Mouse (Mus musculus) bone marrow macrophage, adult 2 months (primary cell): ENCODE results near the gene Ubald2. TPM values are rescaled to one million over a fixed set of nuclear protein-coding genes. Genes with fewer than 3 reads are reported as not detected.
"Not testable (repeated sequence)": the region's sequence is repeated elsewhere in the genome, so short reads cannot be mapped to it uniquely, and the experiment has no call there.

Experiments used
- H3K27ac ChIP-seq: 2 replicates; pipeline ENCODE4 v1.5.1; 2012; ENCODE audit warnings: low read depth, low read length; ENCODE audit not compliant: insufficient read depth
- H3K4me1 ChIP-seq: 2 replicates; pipeline ENCODE4 v1.6.1; 2012; ENCODE audit warnings: low read length; ENCODE audit not compliant: control insufficient read depth, insufficient read depth
- H3K4me3 ChIP-seq: 2 replicates; pipeline ENCODE4 v1.5.1; 2012; ENCODE audit warnings: mild to moderate bottlenecking, low read length, moderate library complexity; ENCODE audit not compliant: insufficient read depth
- CTCF ChIP-seq: IDR thresholded peaks from 2 replicates; pipeline ENCODE4 v1.5.1; 2012; ENCODE audit warnings: low read depth, mild to moderate bottlenecking, low read length, moderate library complexity
- POLR2A ChIP-seq: IDR thresholded peaks from 2 replicates; pipeline ENCODE4 v1.6.1; 2012; ENCODE audit warnings: mild to moderate bottlenecking, low read depth, low read length, borderline replicate concordance
- polyA plus RNA-seq: library from polyadenylated mRNA; stranded (reverse); fragments of >200 nt; gene quantifications from 2 replicates; pipeline ENCODE4 v1.2.4, GENCODE M21; 2012; ENCODE audit not compliant: missing spikeins, insufficient read depth, insufficient read length

Ubald2 gene
- polyA plus RNA-seq, 1 experiment, result 152 TPM

GRCm38 (mm10) chr11:116423782-116424620 lies 9.9 kb upstream of the Ubald2 start:
- Histone ChIP-seq H3K27ac (peak overlapping the region; percentile 94), H3K4me1 (peaks cover 36% of the 10 kb centered on the region), H3K4me3 (peak overlapping the region; percentile 33)
- TF ChIP-seq POLR2A (no peak), CTCF (no peak)

DNA sequence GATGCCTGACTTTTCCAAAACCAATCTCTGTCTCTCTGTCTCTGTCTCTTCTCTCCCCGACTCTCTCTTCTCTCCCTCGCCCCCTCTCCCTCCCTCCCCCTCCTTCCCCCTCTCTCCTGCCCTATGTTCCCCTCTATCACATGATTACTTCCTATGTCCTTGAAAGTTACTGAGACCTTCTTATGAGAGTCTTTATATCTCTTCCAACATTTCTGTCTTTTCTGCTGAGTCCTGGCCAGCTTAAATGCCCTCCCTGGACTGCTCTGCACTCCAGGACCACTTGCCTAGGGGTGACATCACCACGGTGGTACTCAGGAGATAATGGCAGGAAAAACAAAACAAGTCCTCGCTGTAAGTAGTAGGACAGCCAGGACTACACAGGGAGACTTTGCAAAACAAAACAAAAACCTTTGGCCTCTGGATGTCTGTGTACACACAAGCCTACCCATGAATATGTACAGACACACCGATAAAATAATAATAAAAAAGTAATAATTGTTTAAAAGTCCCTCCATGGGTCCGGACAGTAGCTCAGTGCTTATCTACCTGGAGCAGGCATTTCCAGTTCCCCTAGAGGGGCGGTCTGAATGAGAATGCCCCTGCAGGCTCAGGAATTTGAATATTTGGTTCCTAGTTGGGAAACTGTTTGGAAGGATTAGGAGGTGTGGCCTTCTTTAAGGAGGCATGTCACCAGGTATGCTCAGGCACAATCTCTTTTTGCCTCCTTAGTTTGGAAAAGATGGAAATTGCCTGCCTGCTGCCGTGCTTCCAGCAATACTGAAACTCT lies 9.1 kb upstream of the Ubald2 start:
- Histone ChIP-seq H3K4me1 (peaks cover 43% of the 10 kb centered on the region), H3K4me3 (peak overlapping the region; percentile 33), H3K27ac (peak overlapping the region; percentile 94)

GRCm38 (mm10) chr11:116426328-116426727 lies 7.6 kb upstream of the Ubald2 start:
- H3K4me1 ChIP-seq, result peaks cover 43% of the 10 kb centered on the region
- not testable (repeated sequence) for H3K4me3 ChIP-seq

More for the DNA sequence above, 9.1 kb upstream of the Ubald2 start:
- TF ChIP-seq POLR2A (no peak), CTCF (no peak)

DNA sequence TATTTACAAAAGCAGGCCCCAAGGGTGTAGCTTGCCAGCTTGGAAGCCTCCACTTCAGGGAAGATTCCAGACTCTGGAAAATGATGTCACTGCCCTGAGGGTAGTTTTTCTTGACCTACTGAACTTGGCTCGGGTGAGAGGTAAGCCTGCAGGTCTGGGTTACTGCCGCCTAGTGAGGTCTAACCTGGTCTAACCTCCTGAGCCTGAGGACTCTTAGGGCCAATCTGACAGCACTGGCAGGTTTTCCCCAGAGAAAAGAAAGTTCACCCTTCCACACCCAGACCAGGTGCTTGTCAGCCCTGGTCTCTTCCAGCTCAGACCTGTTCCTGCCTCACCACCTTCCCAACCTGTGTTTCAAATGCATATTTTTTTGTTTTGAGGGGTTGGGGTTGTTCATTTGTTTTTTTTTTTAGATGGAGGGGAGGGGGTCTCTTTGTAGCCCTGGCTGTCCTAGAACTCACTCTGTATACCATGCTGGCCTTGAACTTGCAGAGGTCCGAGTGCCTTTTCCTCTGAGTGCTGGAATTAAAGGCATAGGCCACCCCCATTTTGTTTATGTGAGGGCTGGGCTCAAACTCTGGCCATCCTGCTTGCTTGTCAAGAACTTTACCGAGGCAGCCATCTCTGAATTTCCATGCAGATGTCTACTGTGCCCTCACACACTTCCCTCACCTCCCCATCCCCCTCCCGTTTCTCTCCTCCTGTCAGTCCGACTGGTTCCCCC lies 6.9 kb upstream of the Ubald2 start:
- no peak overlapping the region for H3K27ac ChIP-seq
- H3K4me1 ChIP-seq, result peaks cover 43% of the 10 kb centered on the region
- TF ChIP-seq CTCF (no peak), POLR2A (no peak)
- no peak overlapping the region for H3K4me3 ChIP-seq

More at GRCm38 (mm10) chr11:116426328-116426727, 7.6 kb upstream of the Ubald2 start:
- H3K27ac ChIP-seq, result not testable (repeated sequence)

DNA sequence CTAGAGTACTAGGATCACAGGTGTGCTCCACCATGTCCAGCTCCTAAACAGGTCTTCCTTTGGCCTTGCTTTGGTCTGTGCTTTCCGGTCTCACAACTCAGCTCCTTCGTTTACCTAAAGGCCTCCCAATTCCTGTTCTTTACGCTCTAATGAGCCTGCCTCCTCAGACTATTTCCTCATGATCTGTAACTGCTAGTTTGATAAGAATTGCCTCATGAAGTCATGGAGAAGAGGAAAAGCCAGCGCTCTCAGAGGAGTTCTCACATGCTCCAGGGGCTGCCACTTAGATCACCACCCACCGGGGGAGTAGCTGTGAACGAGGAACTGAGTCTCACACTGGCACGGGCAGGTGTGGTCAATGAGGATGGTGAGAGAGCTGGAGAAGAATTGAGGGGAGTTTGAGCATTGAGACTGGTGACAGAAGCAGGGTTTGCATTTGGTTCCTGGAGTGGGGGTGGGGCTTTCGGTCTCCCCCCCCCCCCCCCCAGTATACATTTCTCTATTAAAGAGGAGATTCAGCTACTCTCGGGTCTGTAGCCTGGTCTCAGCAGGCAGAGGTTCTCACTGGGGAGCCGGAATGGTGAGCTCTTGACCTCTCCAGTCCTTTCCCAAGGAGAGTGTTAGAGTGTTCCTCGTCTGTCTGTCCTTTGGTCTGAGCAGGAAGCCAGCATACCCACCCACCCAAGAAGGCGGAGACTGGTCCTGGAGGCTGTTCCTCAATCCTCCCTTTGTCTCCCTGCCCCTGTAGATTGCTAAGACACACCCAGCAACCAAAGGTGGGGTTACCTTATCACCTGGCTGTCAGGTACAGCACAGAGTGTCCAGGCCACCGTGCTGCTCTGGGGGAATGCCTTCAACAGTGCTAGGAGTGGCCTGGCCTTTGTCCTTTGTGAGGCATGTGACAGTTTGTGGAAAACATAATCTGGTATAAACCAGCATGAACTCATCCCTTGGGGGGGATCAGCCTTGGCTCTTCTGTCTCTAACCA lies 4.7 kb upstream of the Ubald2 start:
- TF ChIP-seq CTCF (no peak), POLR2A (no peak)
- Histone ChIP-seq H3K27ac (no peak overlapping the region), H3K4me1 (peaks cover 40% of the 10 kb centered on the region), H3K4me3 (no peak overlapping the region)

- H3K27ac ChIP-seq, result no peak overlapping the region
- TF ChIP-seq CTCF (no peak), POLR2A (no peak)
- peaks cover 35% of the 10 kb centered on the region for H3K4me1 ChIP-seq
- H3K4me3 ChIP-seq, result no peak overlapping the region
These were observed 3.9 kb upstream of the Ubald2 start for GRCm38 (mm10) chr11:116429862-116430613.

DNA sequence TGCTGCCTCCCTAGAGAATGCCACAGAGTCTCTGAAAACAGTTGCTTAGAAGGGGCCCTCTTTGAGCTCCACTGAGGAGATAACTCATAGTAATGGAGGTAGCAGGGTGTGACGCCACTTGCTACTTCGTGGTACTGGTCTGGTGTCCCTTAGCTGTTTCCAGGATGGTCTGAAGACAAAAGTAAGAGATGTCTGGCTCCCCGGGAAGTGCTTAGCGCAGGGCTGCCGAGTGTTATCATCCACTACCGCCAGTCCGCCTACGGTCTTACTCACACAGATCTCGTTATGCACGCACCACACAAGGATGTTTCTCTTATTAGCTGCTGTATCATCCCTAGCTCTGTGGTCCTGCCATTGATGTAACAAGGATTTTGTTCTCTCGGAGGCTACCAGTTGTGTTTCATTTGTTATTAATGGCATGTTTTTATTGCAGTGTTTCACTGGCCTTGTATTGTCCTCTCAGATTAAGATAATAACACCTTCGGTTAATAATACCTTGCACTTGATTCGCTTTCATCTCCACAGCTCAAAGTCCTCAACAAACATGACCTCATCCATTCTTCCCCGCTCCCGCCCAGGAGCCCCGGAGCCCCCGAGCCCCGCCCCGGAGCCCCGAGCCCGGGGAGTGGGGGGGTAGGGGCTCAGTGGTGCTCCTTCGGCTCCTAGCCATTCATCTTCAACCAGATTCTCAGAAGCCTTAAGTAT lies 3.0 kb upstream of the Ubald2 start:
- peaks cover 36% of the 10 kb centered on the region for H3K4me1 ChIP-seq
- no peak overlapping the region for H3K27ac ChIP-seq
- H3K4me3 ChIP-seq, result no peak overlapping the region
- TF ChIP-seq CTCF (no peak), POLR2A (no peak)
